Mouse (Mus musculus): ENCODE measurements around the gene Dennd1a. TPM values are rescaled to one million over a fixed set of nuclear protein-coding genes. Genes with fewer than 3 reads are reported as not detected.

Dennd1a gene
- polyA plus RNA-seq, 1 experiment: 44.5 TPM

DNA sequence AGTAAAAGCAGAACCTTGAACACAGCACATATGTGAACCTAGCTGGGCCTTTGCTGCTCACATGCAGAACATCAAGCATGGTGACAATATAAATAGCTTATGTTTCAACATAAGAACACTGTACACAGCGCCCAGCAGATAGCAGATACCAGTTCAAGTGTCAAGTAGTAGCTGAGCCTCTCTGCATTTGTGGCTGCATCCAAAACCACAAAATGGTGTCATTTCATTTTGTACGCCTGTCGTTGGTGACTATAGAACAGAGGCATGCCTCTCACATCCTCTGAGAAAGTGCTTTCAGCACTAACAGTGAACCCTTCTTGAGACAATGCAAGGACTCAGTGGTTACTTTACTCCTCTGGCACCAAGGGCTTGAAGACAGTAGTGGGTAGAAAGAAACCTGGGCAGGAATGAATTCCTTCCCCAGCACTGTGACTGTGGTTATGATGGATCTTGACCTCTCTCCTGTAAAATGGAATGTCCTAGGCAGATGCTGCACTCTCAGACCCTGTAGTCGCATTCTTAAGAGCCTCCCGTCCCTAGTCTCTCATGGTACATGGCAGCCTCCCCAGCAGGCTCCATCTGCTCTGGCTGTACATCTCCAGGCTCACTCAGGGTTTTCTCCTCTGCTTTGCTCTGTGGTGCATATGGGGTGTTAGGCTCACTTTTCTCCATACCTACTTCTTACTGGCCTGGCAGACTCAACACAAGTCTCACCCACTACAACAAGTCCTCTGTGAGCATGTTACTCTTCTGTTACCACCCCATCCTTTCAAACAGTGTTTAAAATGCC is 154.0 kb downstream of the Dennd1a start:
- Histone ChIP-seq H3K27ac (ENCODE audit: insufficient read depth, low read length) (no peak overlapping the region), H3K4me3 (ENCODE audit: insufficient read depth, low read length) (no peak overlapping the region), H3K4me1 (ENCODE audit: control insufficient read depth, insufficient read depth, low read length) (peaks cover 3% of the 10 kb centered on the region; the same call in 1 of the 2 replicates)
- TF ChIP-seq CTCF (IDR thresholded peaks at IDR 0.05; ENCODE audit: extremely low read depth, insufficient read depth, low read length): no peak
- no peak for TF ChIP-seq POLR2A (IDR thresholded peaks at IDR 0.05; ENCODE audit: extremely low read depth, insufficient read depth, low read length)

DNA sequence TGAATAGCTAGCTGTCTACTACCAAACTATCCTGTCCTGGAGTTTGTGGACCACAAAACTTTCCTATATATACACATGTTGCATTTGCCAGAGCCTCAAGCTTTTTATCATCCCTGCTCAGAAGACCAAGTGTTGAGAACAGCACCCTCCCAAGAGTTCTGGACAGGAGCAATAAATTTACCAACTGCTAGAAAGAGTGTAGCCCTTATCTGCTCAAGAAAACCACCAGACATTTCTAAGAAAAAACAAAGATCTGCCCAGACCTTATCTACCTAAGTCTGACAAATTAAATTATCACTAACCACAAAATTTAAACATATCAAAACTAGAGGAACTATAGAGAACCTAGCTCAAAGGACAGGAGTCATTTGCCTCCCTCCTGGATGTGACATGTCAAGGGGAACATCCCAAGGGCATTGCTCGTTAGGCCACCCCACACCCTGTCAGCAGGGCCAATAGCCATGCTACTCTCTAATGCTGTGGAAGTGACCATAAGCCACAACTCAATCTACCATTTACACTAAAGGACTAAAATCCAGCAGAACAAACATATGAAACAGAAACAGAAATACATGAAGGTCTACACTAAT is 154.9 kb downstream of the Dennd1a start:
- Histone ChIP-seq H3K4me3 (ENCODE audit: insufficient read depth, low read length) (no peak overlapping the region), H3K4me1 (ENCODE audit: control insufficient read depth, insufficient read depth, low read length) (peaks cover 3% of the 10 kb centered on the region; the same call in 1 of the 2 replicates), H3K27ac (ENCODE audit: insufficient read depth, low read length) (no peak overlapping the region)
- no peak for TF ChIP-seq CTCF (IDR thresholded peaks at IDR 0.05; ENCODE audit: extremely low read depth, insufficient read depth, low read length)
- no peak for TF ChIP-seq POLR2A (IDR thresholded peaks at IDR 0.05; ENCODE audit: extremely low read depth, insufficient read depth, low read length)

DNA sequence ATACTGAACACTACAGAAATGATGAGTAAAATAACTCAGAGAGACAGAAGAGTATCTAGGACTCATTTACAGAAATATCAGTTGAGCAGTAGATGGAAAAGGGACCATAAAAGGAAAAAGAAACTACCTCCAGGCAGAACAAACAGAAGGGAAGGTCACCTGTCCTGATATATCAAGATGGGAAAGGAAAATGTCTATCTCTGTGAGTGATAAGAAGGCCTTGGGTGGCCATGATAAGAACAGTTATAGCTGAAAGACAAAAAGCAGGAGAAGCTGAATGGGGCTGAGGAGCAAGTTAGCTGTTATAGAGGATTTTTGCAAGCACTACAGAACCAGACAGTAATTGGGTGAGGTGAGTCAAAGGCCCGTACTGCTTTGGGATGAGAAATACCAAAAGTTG is 155.7 kb downstream of the Dennd1a start:
- no peak for TF ChIP-seq POLR2A (IDR thresholded peaks at IDR 0.05; ENCODE audit: extremely low read depth, insufficient read depth, low read length)
- TF ChIP-seq CTCF (IDR thresholded peaks at IDR 0.05; ENCODE audit: extremely low read depth, insufficient read depth, low read length): no peak
- Histone ChIP-seq H3K4me1 (ENCODE audit: control insufficient read depth, insufficient read depth, low read length) (peaks cover 3% of the 10 kb centered on the region; the same call in 1 of the 2 replicates), H3K4me3 (ENCODE audit: insufficient read depth, low read length) (no peak overlapping the region), H3K27ac (ENCODE audit: insufficient read depth, low read length) (no peak overlapping the region)

DNA sequence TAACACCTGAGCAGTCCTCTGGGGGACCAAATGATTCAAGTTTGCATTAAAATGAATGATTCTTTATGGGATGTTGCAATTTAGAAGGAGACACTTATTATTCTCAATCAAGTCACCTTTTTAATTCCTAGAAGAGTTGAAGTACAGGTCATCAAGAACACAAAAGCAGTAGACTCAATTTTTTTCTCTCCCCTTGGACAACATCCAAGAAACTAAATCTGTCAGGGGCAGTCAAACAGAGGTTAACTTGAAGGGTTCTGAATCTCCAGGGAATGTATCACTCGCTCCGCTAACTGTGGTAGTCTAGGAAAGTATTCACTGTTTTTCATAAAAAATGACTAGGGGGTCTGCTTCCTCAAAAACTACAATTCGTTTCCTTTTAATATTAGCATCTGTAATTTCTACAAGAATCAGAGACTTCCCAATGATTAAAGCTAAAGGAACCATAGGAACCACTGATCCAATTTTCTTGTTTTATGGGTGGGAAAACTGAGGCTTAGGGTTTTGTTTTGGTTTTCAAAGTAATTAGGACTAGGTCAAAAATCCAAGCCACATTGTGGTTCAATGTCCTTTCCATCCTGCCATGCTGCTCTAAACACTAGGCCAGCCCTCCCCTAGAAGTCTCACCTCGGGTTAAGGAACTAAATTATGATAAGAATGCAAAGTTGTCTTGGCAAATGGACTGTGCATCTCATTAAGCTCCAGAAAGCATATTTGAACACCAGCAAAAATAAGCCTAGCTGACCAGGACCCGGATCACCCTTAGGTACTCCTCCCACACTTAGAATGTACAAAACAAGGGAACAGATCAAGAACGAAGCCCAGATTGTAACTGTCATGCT is 157.0 kb downstream of the Dennd1a start:
- H3K4me3 ChIP-seq (ENCODE audit: insufficient read depth, low read length): no peak overlapping the region
- TF ChIP-seq CTCF (IDR thresholded peaks at IDR 0.05; ENCODE audit: extremely low read depth, insufficient read depth, low read length) (no peak), POLR2A (IDR thresholded peaks at IDR 0.05; ENCODE audit: extremely low read depth, insufficient read depth, low read length) (no peak)
- no peak overlapping the region for H3K27ac ChIP-seq (ENCODE audit: insufficient read depth, low read length)
- peaks cover 3% of the 10 kb centered on the region; the same call in 1 of the 2 replicates for H3K4me1 ChIP-seq (ENCODE audit: control insufficient read depth, insufficient read depth, low read length)

DNA sequence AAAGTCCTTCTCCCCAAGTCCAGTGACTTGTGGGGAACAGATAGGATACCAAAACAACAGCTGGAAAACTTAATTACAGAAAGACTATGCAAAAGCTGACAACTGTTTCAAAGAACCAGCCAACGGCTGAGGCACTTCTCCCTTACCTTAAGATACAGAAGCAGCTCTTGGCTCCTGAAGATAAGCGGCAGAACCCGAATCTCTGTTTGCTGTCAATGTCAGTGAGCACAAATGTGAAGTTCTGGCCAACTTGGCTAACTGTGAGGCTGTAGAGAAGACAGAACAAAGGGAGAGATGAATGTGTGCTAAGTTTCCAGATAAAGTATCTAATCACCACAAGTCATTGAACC is 160.8 kb downstream of the Dennd1a start:
- no peak for TF ChIP-seq CTCF (IDR thresholded peaks at IDR 0.05; ENCODE audit: extremely low read depth, insufficient read depth, low read length)
- no peak for TF ChIP-seq POLR2A (IDR thresholded peaks at IDR 0.05; ENCODE audit: extremely low read depth, insufficient read depth, low read length)
- H3K27ac ChIP-seq (ENCODE audit: insufficient read depth, low read length): no peak overlapping the region
- no peaks in the 10 kb centered on the region; the same call in 1 of the 2 replicates for H3K4me1 ChIP-seq (ENCODE audit: control insufficient read depth, insufficient read depth, low read length)
- no peak overlapping the region for H3K4me3 ChIP-seq (ENCODE audit: insufficient read depth, low read length)

DNA sequence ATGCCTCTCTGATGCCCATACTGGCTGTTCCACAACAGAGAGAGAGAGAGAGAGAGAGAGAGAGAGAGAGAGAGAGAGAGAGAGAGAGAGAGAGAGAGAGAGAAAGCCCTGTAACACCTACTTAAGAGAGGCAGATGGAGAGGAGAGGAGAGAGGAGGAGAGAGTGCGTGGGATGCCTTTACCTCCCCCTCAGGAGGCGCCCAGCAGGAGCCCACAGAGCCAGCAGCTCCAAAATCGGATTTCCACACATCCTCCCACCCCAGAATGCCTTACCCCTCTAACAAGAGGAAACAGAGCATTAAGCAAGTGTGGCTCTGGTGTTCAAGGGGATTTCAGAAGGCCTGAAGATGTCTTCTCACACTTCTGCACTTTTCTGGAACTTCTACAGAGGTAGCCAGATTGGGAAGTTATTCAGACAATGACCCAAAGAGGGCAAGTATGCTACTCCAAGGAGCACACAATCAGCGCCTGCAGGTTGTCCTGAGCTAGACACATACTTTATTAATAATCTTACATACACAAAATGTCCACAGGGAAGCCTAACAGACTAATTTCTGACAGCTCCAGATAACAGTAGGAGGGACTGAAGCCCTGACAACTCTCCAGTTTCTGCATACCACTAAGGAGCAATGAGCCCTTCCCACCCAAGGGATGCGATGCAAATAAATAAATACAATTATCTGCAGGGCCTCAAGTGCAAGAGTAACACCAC is 161.4 kb downstream of the Dennd1a start:
- TF ChIP-seq POLR2A (IDR thresholded peaks at IDR 0.05; ENCODE audit: extremely low read depth, insufficient read depth, low read length) (no peak), CTCF (IDR thresholded peaks at IDR 0.05; ENCODE audit: extremely low read depth, insufficient read depth, low read length) (no peak)
- Histone ChIP-seq H3K27ac (ENCODE audit: insufficient read depth, low read length) (no peak overlapping the region), H3K4me3 (ENCODE audit: insufficient read depth, low read length) (no peak overlapping the region), H3K4me1 (ENCODE audit: control insufficient read depth, insufficient read depth, low read length) (no peaks in the 10 kb centered on the region; the same call in 1 of the 2 replicates)

DNA sequence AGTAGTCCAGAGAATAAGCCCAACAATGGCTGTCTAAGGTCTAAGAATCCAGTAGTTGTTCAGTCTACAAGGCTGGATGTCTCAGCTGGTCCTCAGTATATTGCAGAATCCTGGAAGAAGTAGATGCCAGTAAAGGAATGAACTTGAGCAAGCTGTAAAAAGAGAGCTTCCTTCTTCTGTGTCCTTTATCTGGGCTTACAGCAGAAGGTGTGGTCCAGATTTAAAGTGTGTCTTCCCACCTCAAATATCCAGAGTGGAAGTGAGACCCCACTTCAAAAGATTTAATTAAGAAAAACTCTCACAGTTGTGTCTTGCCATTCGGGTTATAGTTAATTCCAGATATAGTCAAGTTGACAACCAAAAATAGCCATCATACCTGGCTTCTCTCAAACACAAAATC is 162.5 kb downstream of the Dennd1a start:
- TF ChIP-seq POLR2A (IDR thresholded peaks at IDR 0.05; ENCODE audit: extremely low read depth, insufficient read depth, low read length): no peak
- TF ChIP-seq CTCF (IDR thresholded peaks at IDR 0.05; ENCODE audit: extremely low read depth, insufficient read depth, low read length): no peak
- H3K4me3 ChIP-seq (ENCODE audit: insufficient read depth, low read length): no peak overlapping the region
- no peaks in the 10 kb centered on the region; the same call in 1 of the 2 replicates for H3K4me1 ChIP-seq (ENCODE audit: control insufficient read depth, insufficient read depth, low read length)
- no peak overlapping the region for H3K27ac ChIP-seq (ENCODE audit: insufficient read depth, low read length)

DNA sequence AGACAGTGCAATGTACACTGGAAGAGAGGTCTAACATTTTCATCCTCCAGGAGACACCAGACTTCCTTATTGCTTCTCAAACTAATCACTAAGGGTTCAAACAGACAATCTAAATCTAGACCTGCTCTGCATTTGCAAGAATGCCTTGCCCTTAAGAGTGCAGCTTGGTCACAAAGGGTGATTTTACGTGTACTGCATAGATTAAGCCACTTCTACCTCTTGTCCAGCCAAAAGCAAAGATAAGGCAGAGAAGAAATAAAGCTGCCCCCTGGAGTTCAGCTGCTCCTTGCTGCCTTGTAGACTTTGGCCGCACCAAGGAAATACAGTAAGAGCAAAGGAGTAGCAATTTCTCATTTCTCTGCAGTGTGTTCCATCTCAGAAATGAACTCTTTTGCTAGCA is 172.2 kb downstream of the Dennd1a start:
- no peak for TF ChIP-seq POLR2A (IDR thresholded peaks at IDR 0.05; ENCODE audit: extremely low read depth, insufficient read depth, low read length)
- no peaks in the 10 kb centered on the region; the same call in 1 of the 2 replicates for H3K4me1 ChIP-seq (ENCODE audit: control insufficient read depth, insufficient read depth, low read length)
- H3K4me3 ChIP-seq (ENCODE audit: insufficient read depth, low read length): no peak overlapping the region
- H3K27ac ChIP-seq (ENCODE audit: insufficient read depth, low read length): no peak overlapping the region
